Mouse (Mus musculus): ENCODE results near the gene Slamf9. TPM values are rescaled to one million over a fixed set of nuclear protein-coding genes. Genes with fewer than 3 reads are reported as not detected.

Slamf9 gene
- polyA plus RNA-seq, 1 experiment from 2014 or later: not detected

DNA sequence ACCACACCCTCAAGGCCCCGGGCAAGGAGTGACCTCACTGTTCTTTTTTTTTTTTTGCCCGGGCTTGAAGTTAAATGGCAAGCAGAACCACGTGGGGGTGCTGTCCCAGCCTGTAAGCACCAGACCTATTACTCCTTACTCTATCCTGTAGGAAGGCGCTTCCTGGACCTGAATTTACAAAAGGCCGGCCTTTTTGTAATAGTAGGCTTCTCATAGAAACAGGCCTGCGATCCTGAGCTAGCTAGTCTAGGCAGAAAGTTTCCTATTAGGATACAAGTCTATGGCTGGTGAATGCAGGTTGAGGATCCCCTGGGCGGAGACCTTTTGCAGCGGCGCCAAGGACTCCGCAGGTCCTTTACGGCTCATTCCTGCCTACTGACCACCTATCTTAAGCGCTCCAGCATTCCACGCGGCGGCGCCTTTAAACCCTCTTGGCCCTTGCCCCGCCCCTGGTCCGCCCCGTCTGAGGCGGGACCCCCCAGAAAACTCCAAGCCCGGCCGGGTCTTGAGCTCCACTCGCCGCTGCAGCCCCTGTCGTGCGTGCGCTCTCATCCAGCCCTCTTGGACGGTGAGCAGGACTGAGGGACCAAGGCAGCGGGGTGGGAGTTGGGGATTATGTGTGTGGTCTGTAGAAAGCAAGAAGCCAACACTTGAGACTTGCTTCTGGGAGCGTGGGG is 24.7 kb downstream of the Slamf9 start, which contains the start of gene Tagln2:
TSS of gene Tagln2 (plus strand) at position 283 of the 677 bp plus-strand sequence.
- peaks cover 63% of the 10 kb centered on the region for H3K27me3 ChIP-seq
- H3K27ac ChIP-seq: no peak within 1 kb of the TSS
- peak; percentile 50 for ATAC-seq (ENCODE audit: low FRiP score)
- peaks cover 53% of the 10 kb centered on the region for H3K4me1 ChIP-seq
- 1% methylated on average over 30 of the region's 30 CpGs for WGBS
- H3K4me3 ChIP-seq (replicated peaks): peak within 1 kb of the TSS; percentile 41
- H3K9me3 ChIP-seq: no peaks in the 10 kb centered on the region
- H3K4me2 ChIP-seq: peak within 1 kb of the TSS; percentile 57
- H3K9ac ChIP-seq: peak within 1 kb of the TSS; percentile 42
- peaks cover 43% of the 10 kb centered on the region for H3K36me3 ChIP-seq (replicated peaks)

DNA sequence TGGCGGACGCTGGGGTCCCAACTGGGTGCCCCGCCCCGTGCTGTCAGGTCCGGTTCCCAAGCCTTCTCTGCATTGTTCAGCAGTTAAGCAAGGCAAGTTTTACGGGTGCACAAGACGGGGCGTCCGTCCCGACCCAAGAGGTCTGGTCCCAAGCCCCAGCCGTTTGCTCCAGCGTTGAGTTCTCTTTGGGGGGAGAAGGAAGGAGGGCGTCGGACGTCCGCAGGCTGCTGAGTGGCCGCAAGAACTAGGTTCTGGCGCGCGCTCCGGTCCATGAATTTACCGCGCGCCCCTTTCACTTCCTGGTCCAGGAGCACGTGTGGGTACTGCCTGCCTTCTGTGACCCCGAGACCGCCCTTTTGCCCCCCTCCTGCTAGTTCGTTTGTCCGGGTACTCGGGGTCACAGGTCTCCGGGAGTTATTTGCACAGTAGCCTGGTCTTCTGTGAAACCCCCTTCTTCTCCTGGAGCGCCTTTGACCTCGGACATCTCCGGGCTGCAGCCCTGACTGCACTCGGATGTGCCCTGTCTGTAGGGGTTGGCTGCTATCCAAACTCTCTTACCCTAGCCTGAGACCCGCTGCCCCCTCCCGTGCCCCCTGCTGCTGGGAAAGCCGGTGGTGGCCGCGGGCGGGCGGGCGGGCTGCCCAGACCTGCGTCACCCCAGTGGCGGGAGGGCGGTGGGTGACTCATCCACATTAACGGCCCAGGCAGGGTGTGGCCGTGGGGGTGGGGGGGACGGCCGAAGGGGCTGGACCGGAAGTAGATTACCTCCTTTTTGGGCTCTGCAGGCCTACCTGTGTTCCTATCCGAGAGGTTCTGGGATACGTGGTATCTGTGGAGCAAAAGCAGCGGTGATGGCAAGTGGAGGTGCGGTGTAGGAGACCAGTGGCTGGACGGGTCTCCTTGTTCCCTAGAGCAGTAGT is 25.6 kb downstream of the Slamf9 start:
- no peak; the same call in 1 of the 2 replicates for ATAC-seq (ENCODE audit: low FRiP score)
- Histone ChIP-seq H3K4me1 (peaks cover 53% of the 10 kb centered on the region), H3K36me3 (replicated peaks) (peaks cover 35% of the 10 kb centered on the region), H3K4me3 (replicated peaks) (peak overlapping the region; percentile 41), H3K27me3 (peaks cover 63% of the 10 kb centered on the region), H3K9ac (peak overlapping the region; percentile 42), H3K27ac (no peak overlapping the region), H3K9me3 (no peaks in the 10 kb centered on the region), H3K4me2 (peak overlapping the region; percentile 57)
- WGBS: 2% methylated on average over 56 of the region's 56 CpGs

DNA sequence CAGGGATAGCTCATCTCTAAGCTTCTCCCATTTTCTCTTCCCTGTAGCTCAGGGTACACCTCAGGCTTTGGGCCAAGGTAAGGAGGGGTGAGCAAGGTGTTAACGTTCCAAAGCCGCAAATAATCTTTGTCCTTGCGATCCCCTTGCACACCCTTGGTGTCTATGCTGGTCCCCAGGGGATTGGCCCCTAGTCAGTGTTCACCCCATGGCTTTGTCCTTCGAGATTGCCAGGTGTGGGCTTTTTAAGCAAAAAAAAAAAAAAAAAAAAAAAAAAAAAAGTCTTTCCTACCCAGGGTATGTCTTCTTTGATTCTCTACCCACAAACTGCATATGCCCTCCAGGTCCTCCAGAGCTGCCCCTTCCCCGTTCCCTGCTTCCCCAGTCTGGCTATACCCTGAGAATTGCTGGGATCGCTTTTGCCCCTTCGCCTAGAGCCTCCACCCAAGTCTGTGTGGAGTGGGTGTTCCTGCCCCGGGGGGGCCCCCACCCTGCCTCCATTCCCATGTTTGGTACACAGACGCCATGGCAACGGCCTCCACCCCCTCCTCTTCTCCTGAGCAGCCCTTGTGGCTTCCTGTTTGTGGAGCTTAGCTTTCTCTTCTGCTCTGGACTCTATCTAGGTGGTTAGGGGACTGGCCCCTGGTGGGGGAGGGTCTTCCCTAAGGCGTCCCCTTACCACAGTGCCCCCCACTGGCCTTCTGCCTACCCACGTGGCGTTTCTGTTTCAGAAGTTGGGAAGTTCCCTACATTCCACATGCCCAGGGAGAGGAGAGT is 26.4 kb downstream of the Slamf9 start:
- H3K4me3 ChIP-seq (replicated peaks): peak overlapping the region; percentile 41; the same call in 1 of the 2 replicates
- no peaks in the 10 kb centered on the region for H3K9me3 ChIP-seq
- peaks cover 63% of the 10 kb centered on the region for H3K27me3 ChIP-seq
- no peak overlapping the region for H3K27ac ChIP-seq
- H3K4me2 ChIP-seq: peak overlapping the region; percentile 57
- peaks cover 53% of the 10 kb centered on the region for H3K4me1 ChIP-seq
- no peak for ATAC-seq (ENCODE audit: low FRiP score)
- WGBS: 42% methylated on average over 13 of the region's 13 CpGs
- H3K9ac ChIP-seq: peak overlapping the region; percentile 42; the same call in 1 of the 2 replicates
- peaks cover 26% of the 10 kb centered on the region for H3K36me3 ChIP-seq (replicated peaks)

DNA sequence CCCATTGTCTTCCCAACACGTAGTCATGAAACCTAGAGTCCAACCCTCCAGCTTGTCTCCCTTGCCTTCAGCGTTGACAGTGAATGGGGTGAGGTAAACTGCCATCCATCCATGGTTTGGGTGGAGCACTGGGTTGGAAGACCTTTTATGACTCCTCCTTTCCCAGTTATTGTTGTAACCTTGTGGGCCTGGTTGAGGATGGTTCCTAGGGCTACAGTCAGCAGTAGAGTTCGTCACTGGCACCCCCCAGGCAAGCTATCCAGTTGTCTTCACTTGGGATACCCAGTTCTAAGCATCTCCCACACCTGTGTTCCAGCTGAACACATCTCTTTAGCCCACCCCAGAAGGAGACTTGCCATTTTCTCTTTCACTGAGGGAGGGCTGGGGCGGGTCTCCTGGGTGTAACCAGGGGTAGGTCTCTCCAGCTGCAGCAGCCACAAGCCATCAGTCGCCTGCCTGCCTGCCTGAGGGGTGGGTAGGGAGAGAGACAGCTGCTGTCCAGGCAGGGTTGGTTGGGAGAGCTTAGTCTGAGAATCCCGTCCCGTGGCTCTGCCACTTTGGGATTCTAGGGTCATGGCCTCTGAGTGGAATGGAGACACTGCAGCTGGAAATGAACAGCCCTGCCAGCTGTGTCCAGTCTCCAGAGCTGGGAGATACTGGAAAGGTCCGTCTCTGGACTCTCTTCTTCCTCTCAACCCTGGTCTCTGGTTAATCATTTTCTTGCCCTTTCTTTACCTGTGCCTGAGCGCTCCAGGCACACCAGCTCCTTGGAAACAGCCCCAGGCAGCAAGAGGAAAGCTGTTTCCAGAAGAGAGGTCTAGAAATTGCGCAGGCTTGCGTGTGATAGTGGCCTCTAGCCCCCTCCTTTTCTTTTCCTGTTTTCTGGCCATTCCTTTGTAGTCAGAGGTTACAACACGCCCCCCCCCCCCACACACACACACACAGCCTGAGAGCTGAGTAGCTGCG is 27.3 kb downstream of the Slamf9 start:
- Histone ChIP-seq H3K9me3 (no peaks in the 10 kb centered on the region), H3K4me2 (peak overlapping the region; percentile 19), H3K9ac (0 out of 2 replicates have a peak overlapping the region, but pooled peaks have one; percentile 21), H3K4me1 (peaks cover 53% of the 10 kb centered on the region), H3K36me3 (replicated peaks) (peaks cover 17% of the 10 kb centered on the region), H3K4me3 (replicated peaks) (no peak overlapping the region), H3K27ac (no peak overlapping the region), H3K27me3 (peaks cover 58% of the 10 kb centered on the region)
- 41% methylated on average over 12 of the region's 13 CpGs for WGBS
- no peak for ATAC-seq (ENCODE audit: low FRiP score)

DNA sequence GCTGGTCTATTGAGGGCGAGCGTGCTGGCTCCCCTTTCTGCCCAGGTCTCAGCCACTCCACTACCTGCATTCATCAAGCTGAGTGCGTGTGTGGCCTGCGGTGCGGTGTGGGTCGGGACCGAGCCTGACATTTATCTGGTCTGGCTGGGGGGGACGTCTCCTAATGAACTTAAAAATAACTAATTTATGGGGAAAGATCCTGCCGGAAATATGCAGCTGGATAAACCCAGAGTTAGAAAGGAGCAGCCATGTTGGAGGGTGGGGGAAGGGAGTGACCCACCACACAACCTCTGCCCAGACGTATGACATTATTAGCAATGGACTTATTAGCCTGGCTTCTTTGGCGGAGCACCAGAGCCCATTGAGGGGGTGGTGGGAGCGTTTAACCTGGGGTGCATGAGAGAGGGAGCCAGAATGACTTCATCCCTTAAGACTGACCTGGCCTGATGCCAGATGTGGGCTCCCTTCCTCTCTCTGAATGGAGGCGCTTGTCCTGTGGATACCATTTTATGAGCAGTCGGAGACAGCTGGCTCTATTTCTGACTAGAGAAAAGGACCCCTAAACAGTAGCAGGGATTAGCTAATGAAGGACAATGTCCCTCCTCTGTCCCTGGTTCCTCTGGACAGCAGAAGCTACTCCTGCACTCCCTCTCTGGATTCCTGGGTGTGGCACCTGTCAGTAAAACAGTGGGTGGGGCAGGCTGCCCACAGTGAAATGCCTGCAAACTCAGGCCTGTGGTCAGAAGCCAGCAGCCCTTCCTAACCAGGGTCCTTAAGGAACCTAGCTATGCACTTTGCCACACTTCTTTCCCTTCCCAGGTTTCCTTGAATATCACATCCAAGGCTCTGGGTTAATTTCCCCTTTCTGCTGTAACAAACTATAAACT is 28.2 kb downstream of the Slamf9 start:
- H3K9me3 ChIP-seq: no peaks in the 10 kb centered on the region
- no peak overlapping the region for H3K4me3 ChIP-seq (replicated peaks)
- peaks cover 53% of the 10 kb centered on the region for H3K4me1 ChIP-seq
- 36% methylated on average over 14 of the region's 14 CpGs for WGBS
- H3K4me2 ChIP-seq: peak overlapping the region; percentile 19
- H3K27me3 ChIP-seq: peaks cover 50% of the 10 kb centered on the region
- ATAC-seq (ENCODE audit: low FRiP score): 0 out of 2 replicates have a peak, but pooled peaks have one; percentile 31
- 0 out of 2 replicates have a peak overlapping the region, but pooled peaks have one; percentile 21 for H3K9ac ChIP-seq
- H3K27ac ChIP-seq: peak overlapping the region; percentile 19; the same call in 1 of the 2 replicates
- peaks cover 8% of the 10 kb centered on the region for H3K36me3 ChIP-seq (replicated peaks)

DNA sequence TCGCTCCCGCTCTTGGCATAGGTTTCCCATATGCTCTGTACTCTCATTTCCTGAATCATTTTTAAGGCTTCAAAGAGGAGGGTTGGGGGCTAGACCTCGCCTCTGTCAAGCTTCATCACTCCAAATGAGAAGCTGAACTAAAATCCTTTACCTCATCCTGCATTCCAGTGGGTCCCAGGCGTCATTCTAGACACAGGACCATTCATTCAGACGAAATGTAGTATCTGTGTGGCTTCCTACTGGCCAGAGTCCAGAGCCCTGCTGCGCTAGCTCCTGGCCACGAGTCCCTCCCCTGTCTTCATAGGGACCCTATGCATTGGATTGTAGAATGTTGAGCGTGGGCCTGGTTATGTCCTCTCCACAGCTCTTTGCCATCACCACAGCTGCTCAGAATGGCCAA is 29.6 kb downstream of the Slamf9 start:
- Histone ChIP-seq H3K4me3 (replicated peaks) (no peak overlapping the region), H3K9me3 (no peaks in the 10 kb centered on the region), H3K36me3 (replicated peaks) (no peaks in the 10 kb centered on the region), H3K27me3 (peaks cover 36% of the 10 kb centered on the region), H3K4me1 (peaks cover 48% of the 10 kb centered on the region), H3K4me2 (no peak overlapping the region), H3K27ac (no peak overlapping the region), H3K9ac (no peak overlapping the region)
- no peak for ATAC-seq (ENCODE audit: low FRiP score)
- 86% methylated on average over 8 of the region's 8 CpGs for WGBS

DNA sequence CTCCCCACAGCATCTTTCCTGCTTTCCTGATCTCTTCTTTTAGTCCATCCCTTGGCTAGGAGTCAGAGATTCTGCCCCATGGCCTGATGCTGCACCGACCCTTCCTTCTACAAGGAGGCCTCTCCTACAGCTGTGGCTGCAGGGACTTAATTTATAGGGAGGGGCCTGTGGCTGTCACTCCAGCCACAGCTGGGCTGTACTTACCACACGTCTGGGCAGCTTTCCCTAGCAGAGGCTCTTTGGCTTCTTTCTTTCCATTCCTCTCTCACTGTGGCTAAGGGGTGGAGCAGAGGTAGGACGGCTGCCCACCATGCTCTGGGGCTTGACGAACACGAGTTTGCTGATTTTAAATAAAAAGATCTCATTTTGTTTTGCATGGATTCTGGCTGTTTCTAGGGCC is 31.8 kb downstream of the Slamf9 start:
- Histone ChIP-seq H3K4me1 (peaks cover 32% of the 10 kb centered on the region), H3K27ac (no peak overlapping the region), H3K36me3 (replicated peaks) (no peaks in the 10 kb centered on the region), H3K9ac (no peak overlapping the region), H3K4me3 (replicated peaks) (no peak overlapping the region), H3K27me3 (peaks cover 14% of the 10 kb centered on the region), H3K4me2 (no peak overlapping the region), H3K9me3 (no peaks in the 10 kb centered on the region)
- no peak for ATAC-seq (ENCODE audit: low FRiP score)
- WGBS: 64% methylated on average over 5 of the region's 5 CpGs

DNA sequence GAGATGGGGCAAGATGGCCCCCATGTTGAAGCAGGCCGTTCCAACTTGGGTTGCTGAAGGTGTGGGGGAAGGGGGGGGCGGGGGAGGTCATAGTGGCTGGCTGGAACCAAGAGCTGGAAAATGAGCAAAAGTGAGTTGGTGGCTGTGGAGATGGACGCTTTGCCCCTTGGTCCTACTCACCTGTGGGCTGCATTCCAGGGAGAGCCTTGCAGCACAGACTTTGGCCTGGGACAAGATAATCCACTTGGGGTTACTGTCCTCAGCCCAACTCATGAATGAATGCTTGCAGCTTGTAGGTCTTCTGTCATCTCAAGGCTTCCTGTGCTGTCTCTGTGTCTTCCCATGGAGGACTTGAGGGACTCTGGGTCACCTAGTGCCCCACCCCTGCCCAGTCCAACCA is 32.5 kb downstream of the Slamf9 start:
- 95% methylated on average over 3 of the region's 3 CpGs for WGBS
- H3K9me3 ChIP-seq: no peaks in the 10 kb centered on the region
- no peak overlapping the region for H3K4me2 ChIP-seq
- no peak for ATAC-seq (ENCODE audit: low FRiP score)
- no peak overlapping the region for H3K9ac ChIP-seq
- H3K4me3 ChIP-seq (replicated peaks): no peak overlapping the region
- peaks cover 25% of the 10 kb centered on the region for H3K4me1 ChIP-seq
- 0 out of 2 replicates have a peak, but pooled peaks cover 8% of the 10 kb centered on the region for H3K27me3 ChIP-seq
- no peaks in the 10 kb centered on the region for H3K36me3 ChIP-seq (replicated peaks)
- H3K27ac ChIP-seq: no peak overlapping the region

DNA sequence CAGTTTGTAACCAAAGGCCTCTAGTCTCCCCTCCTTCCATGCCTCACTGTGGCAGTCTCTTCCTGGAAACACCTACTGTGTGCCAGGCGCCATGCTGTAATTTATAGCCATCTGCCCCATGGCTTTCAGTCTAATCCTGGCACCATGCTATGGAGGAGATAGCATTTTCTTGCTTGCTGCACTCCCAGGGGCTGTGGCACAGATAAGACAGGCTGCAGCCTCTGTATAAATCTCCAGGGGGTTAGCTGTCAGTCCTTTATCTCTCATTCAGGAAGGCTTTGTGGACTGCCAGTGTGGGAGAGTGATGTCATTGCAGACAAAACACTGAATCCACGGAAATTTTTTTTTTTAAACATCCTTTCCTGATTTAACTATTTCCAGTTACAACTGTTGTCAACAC is 33.0 kb downstream of the Slamf9 start:
- H3K27ac ChIP-seq: no peak overlapping the region

DNA sequence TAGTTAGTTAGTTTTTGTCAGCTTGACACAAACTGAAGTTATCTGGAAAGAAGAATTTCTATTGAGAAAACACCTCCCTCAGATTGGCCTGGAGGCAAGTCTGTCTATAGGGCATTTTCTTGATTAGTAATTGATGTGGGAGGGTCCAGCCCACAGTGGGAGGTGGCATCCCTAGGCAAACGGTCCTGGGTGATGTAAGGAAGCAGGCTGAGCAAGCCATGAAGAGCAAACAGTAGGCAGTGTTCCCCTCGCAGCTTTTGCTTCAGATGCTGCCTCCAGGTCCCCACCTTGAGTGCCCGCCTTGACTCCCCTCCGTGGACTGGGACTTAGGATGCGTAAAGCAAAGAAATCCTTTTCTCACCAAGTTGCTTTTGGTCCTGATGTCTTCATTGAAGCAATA is 34.1 kb downstream of the Slamf9 start:
- no peak overlapping the region for H3K27ac ChIP-seq
- no peaks in the 10 kb centered on the region for H3K9me3 ChIP-seq
- H3K9ac ChIP-seq: no peak overlapping the region
- no peak overlapping the region for H3K4me3 ChIP-seq (replicated peaks)
- 76% methylated on average over 5 of the region's 5 CpGs for WGBS
- H3K4me2 ChIP-seq: no peak overlapping the region
- H3K4me1 ChIP-seq: peaks cover 12% of the 10 kb centered on the region
- H3K36me3 ChIP-seq (replicated peaks): no peaks in the 10 kb centered on the region
- H3K27me3 ChIP-seq: no peaks in the 10 kb centered on the region
- ATAC-seq (ENCODE audit: low FRiP score): no peak

More for the DNA sequence above, 33.0 kb downstream of the Slamf9 start:
- no peaks in the 10 kb centered on the region for H3K36me3 ChIP-seq (replicated peaks)
- 0 out of 2 replicates have a peak, but pooled peaks cover 5% of the 10 kb centered on the region for H3K27me3 ChIP-seq
- H3K9me3 ChIP-seq: no peaks in the 10 kb centered on the region
- no peak for ATAC-seq (ENCODE audit: low FRiP score)
- no peak overlapping the region for H3K4me2 ChIP-seq
- H3K4me3 ChIP-seq (replicated peaks): no peak overlapping the region
- H3K4me1 ChIP-seq: peaks cover 23% of the 10 kb centered on the region
- 49% methylated on average over 2 of the region's 2 CpGs for WGBS
- H3K9ac ChIP-seq: no peak overlapping the region
